Mouse (Mus musculus): ENCODE measurements around the gene Kbtbd8. TPM values are rescaled to one million over a fixed set of nuclear protein-coding genes. Genes with fewer than 3 reads are reported as not detected.
A peak's percentile ranks its signal among the peaks of the same experiment; 100 is the strongest.

Gene Kbtbd8
- polyA plus RNA-seq, 1 experiment = 3.3 TPM

GRCm38 (mm10) chr6:95165630-95166029 is 48.6 kb downstream of the Kbtbd8 start:
- no peak overlapping the region for H3K4me3 ChIP-seq (ENCODE audit: insufficient read depth, low read length)
- TF ChIP-seq CTCF (IDR thresholded peaks at IDR 0.05; ENCODE audit: extremely low read depth, insufficient read depth, low read length) (no peak), POLR2A (IDR thresholded peaks at IDR 0.05; ENCODE audit: extremely low read depth, insufficient read depth, low read length) (no peak)
- no peaks in the 10 kb centered on the region for H3K4me1 ChIP-seq (ENCODE audit: control insufficient read depth, insufficient read depth, low read length)
- no peak overlapping the region for H3K27ac ChIP-seq (ENCODE audit: insufficient read depth, low read length)

- Histone ChIP-seq H3K4me3 (ENCODE audit: insufficient read depth, low read length) (no peak overlapping the region), H3K27ac (ENCODE audit: insufficient read depth, low read length) (no peak overlapping the region)
- TF ChIP-seq CTCF (IDR thresholded peaks at IDR 0.05; ENCODE audit: extremely low read depth, insufficient read depth, low read length) (no peak), POLR2A (IDR thresholded peaks at IDR 0.05; ENCODE audit: extremely low read depth, insufficient read depth, low read length) (no peak)
Observed at GRCm38 (mm10) chr6:95167668-95168227, 50.7 kb downstream of the Kbtbd8 start.

GRCm38 (mm10) chr6:95169411-95169810 is 52.4 kb downstream of the Kbtbd8 start:
- Histone ChIP-seq H3K4me3 (ENCODE audit: insufficient read depth, low read length) (peak overlapping the region; percentile 23; the same call in 1 of the 2 replicates), H3K27ac (ENCODE audit: insufficient read depth, low read length) (no peak overlapping the region), H3K4me1 (ENCODE audit: control insufficient read depth, insufficient read depth, low read length) (no peaks in the 10 kb centered on the region)
- TF ChIP-seq POLR2A (IDR thresholded peaks at IDR 0.05; ENCODE audit: extremely low read depth, insufficient read depth, low read length) = no peak
- no peak for TF ChIP-seq CTCF (IDR thresholded peaks at IDR 0.05; ENCODE audit: extremely low read depth, insufficient read depth, low read length)

More at GRCm38 (mm10) chr6:95167668-95168227, 50.7 kb downstream of the Kbtbd8 start:
- H3K4me1 ChIP-seq (ENCODE audit: control insufficient read depth, insufficient read depth, low read length) = no peaks in the 10 kb centered on the region

- Histone ChIP-seq H3K4me3 (ENCODE audit: insufficient read depth, low read length) (no peak overlapping the region), H3K27ac (ENCODE audit: insufficient read depth, low read length) (no peak overlapping the region), H3K4me1 (ENCODE audit: control insufficient read depth, insufficient read depth, low read length) (no peaks in the 10 kb centered on the region)
- TF ChIP-seq POLR2A (IDR thresholded peaks at IDR 0.05; ENCODE audit: extremely low read depth, insufficient read depth, low read length) (no peak), CTCF (IDR thresholded peaks at IDR 0.05; ENCODE audit: extremely low read depth, insufficient read depth, low read length) (no peak)
Observed at GRCm38 (mm10) chr6:95174311-95175143, 57.5 kb downstream of the Kbtbd8 start.

Other genes with a start within 250 kb of the Kbtbd8 start
- not detected in 2 replicates for gene Gm10234, start 204.9 kb downstream of the Kbtbd8 start, polyA plus RNA-seq (2012; rRNA removed)